Mouse (Mus musculus): ENCODE measurements around the gene Coq9. TPM values are rescaled to one million over a fixed set of nuclear protein-coding genes. Genes with fewer than 3 reads are reported as not detected.

The Coq9 gene
- polyA plus RNA-seq, 1 experiment from 2014 or later: 80.4 TPM

GRCm38 (mm10) chr8:94875871-94876150 is 37.7 kb downstream of the Coq9 start:
- Histone ChIP-seq H3K4me3 (ENCODE audit: low read depth, low read length) (peak overlapping the region; percentile 56), H3K27me3 (ENCODE audit: control insufficient read depth, insufficient read depth, low read length) (no peaks in the 10 kb centered on the region), H3K27ac (ENCODE audit: low read length) (peak overlapping the region; percentile 71; the same call in 1 of the 2 replicates), H3K4me1 (ENCODE audit: control insufficient read depth, insufficient read depth, low read length) (peaks cover 29% of the 10 kb centered on the region), H3K36me3 (ENCODE audit: control insufficient read depth, insufficient read depth, low read length) (no peaks in the 10 kb centered on the region), H3K4me2 (replicated peaks; ENCODE audit: low read depth, low read length) (peak overlapping the region; percentile 89), H3K9ac (replicated peaks; ENCODE audit: low read depth, low read length) (peak overlapping the region; percentile 50), H3K9me3 (ENCODE audit: control insufficient read depth, low read depth, low read length) (no peaks in the 10 kb centered on the region)
- 1% methylated on average over 16 of the region's 20 CpGs for WGBS
- ATAC-seq (ENCODE audit: insufficient number of reproducible peaks, insufficient read depth, low FRiP score, low read depth): no peak

- Histone ChIP-seq H3K27me3 (ENCODE audit: control insufficient read depth, insufficient read depth, low read length) (no peaks in the 10 kb centered on the region), H3K27ac (ENCODE audit: low read length) (peak within 1 kb of the TSS; percentile 71; the same call in 1 of the 2 replicates), H3K4me1 (ENCODE audit: control insufficient read depth, insufficient read depth, low read length) (peaks cover 28% of the 10 kb centered on the region), H3K4me2 (replicated peaks; ENCODE audit: low read depth, low read length) (peak within 1 kb of the TSS; percentile 89), H3K36me3 (ENCODE audit: control insufficient read depth, insufficient read depth, low read length) (no peaks in the 10 kb centered on the region), H3K4me3 (ENCODE audit: low read depth, low read length) (peak within 1 kb of the TSS; percentile 56), H3K9ac (replicated peaks; ENCODE audit: low read depth, low read length) (peak within 1 kb of the TSS; percentile 50), H3K9me3 (ENCODE audit: control insufficient read depth, low read depth, low read length) (no peaks in the 10 kb centered on the region)
- peak; percentile 77 for ATAC-seq (ENCODE audit: insufficient number of reproducible peaks, insufficient read depth, low FRiP score, low read depth)
- under 1% methylated on average over 36 of the region's 37 CpGs for WGBS
Measured at GRCm38 (mm10) chr8:94876197-94876730, 38.1 kb downstream of the Coq9 start, which contains the start of gene Dok4. TSS of gene Dok4 (minus strand) at chr8:94876330.

- Histone ChIP-seq H3K9ac (replicated peaks; ENCODE audit: low read depth, low read length) (no peak overlapping the region), H3K9me3 (ENCODE audit: control insufficient read depth, low read depth, low read length) (no peaks in the 10 kb centered on the region), H3K27me3 (ENCODE audit: control insufficient read depth, insufficient read depth, low read length) (no peaks in the 10 kb centered on the region), H3K27ac (ENCODE audit: low read length) (no peak overlapping the region), H3K4me2 (replicated peaks; ENCODE audit: low read depth, low read length) (no peak overlapping the region), H3K4me1 (ENCODE audit: control insufficient read depth, insufficient read depth, low read length) (peaks cover 23% of the 10 kb centered on the region), H3K4me3 (ENCODE audit: low read depth, low read length) (no peak overlapping the region), H3K36me3 (ENCODE audit: control insufficient read depth, insufficient read depth, low read length) (no peaks in the 10 kb centered on the region)
- ATAC-seq (ENCODE audit: insufficient number of reproducible peaks, insufficient read depth, low FRiP score, low read depth): no peak
- 35% methylated on average over 3 of the region's 3 CpGs for WGBS
Measured at GRCm38 (mm10) chr8:94876820-94877219, 38.7 kb downstream of the Coq9 start.

- no peaks in the 10 kb centered on the region for H3K9me3 ChIP-seq (ENCODE audit: control insufficient read depth, low read depth, low read length)
- H3K9ac ChIP-seq (replicated peaks; ENCODE audit: low read depth, low read length): no peak overlapping the region
- H3K4me2 ChIP-seq (replicated peaks; ENCODE audit: low read depth, low read length): no peak overlapping the region
- H3K27me3 ChIP-seq (ENCODE audit: control insufficient read depth, insufficient read depth, low read length): no peaks in the 10 kb centered on the region
- ATAC-seq (ENCODE audit: insufficient number of reproducible peaks, insufficient read depth, low FRiP score, low read depth): no peak
- H3K4me1 ChIP-seq (ENCODE audit: control insufficient read depth, insufficient read depth, low read length): no peaks in the 10 kb centered on the region
- no peak overlapping the region for H3K4me3 ChIP-seq (ENCODE audit: low read depth, low read length)
- 69% methylated on average over 4 of the region's 4 CpGs for WGBS
- no peak overlapping the region for H3K27ac ChIP-seq (ENCODE audit: low read length)
- no peaks in the 10 kb centered on the region for H3K36me3 ChIP-seq (ENCODE audit: control insufficient read depth, insufficient read depth, low read length)
Measured at GRCm38 (mm10) chr8:94880742-94881141, 42.6 kb downstream of the Coq9 start.

- Histone ChIP-seq H3K4me3 (ENCODE audit: low read depth, low read length) (no peak overlapping the region), H3K4me2 (replicated peaks; ENCODE audit: low read depth, low read length) (no peak overlapping the region; the same call in 1 of the 2 replicates), H3K36me3 (ENCODE audit: control insufficient read depth, insufficient read depth, low read length) (no peaks in the 10 kb centered on the region), H3K9me3 (ENCODE audit: control insufficient read depth, low read depth, low read length) (no peaks in the 10 kb centered on the region), H3K27ac (ENCODE audit: low read length) (no peak overlapping the region), H3K27me3 (ENCODE audit: control insufficient read depth, insufficient read depth, low read length) (no peaks in the 10 kb centered on the region), H3K4me1 (ENCODE audit: control insufficient read depth, insufficient read depth, low read length) (no peaks in the 10 kb centered on the region), H3K9ac (replicated peaks; ENCODE audit: low read depth, low read length) (no peak overlapping the region)
- WGBS: 27% methylated on average over 14 of the region's 14 CpGs
- no peak for ATAC-seq (ENCODE audit: insufficient number of reproducible peaks, insufficient read depth, low FRiP score, low read depth)
Measured at GRCm38 (mm10) chr8:94888383-94889036, 50.4 kb downstream of the Coq9 start.

- Histone ChIP-seq H3K36me3 (ENCODE audit: control insufficient read depth, insufficient read depth, low read length) (no peaks in the 10 kb centered on the region), H3K4me2 (replicated peaks; ENCODE audit: low read depth, low read length) (no peak overlapping the region), H3K9ac (replicated peaks; ENCODE audit: low read depth, low read length) (no peak overlapping the region), H3K27ac (ENCODE audit: low read length) (peak overlapping the region; percentile 6; the same call in 1 of the 2 replicates), H3K4me1 (ENCODE audit: control insufficient read depth, insufficient read depth, low read length) (no peaks in the 10 kb centered on the region), H3K4me3 (ENCODE audit: low read depth, low read length) (no peak overlapping the region), H3K27me3 (ENCODE audit: control insufficient read depth, insufficient read depth, low read length) (no peaks in the 10 kb centered on the region), H3K9me3 (ENCODE audit: control insufficient read depth, low read depth, low read length) (no peaks in the 10 kb centered on the region)
- ATAC-seq (ENCODE audit: insufficient number of reproducible peaks, insufficient read depth, low FRiP score, low read depth): peak; percentile 53; the same call in 1 of the 2 replicates
- 33% methylated on average over 2 of the region's 2 CpGs for WGBS
Measured at GRCm38 (mm10) chr8:94892917-94893316, 54.8 kb downstream of the Coq9 start.

- H3K9ac ChIP-seq (replicated peaks; ENCODE audit: low read depth, low read length): no peak overlapping the region
- H3K27ac ChIP-seq (ENCODE audit: low read length): no peak overlapping the region
- H3K27me3 ChIP-seq (ENCODE audit: control insufficient read depth, insufficient read depth, low read length): no peaks in the 10 kb centered on the region
- no peak overlapping the region for H3K4me3 ChIP-seq (ENCODE audit: low read depth, low read length)
- H3K4me2 ChIP-seq (replicated peaks; ENCODE audit: low read depth, low read length): peak overlapping the region; percentile 25
- H3K36me3 ChIP-seq (ENCODE audit: control insufficient read depth, insufficient read depth, low read length): peaks cover 13% of the 10 kb centered on the region
- WGBS: 9% methylated on average over 11 of the region's 11 CpGs
- H3K4me1 ChIP-seq (ENCODE audit: control insufficient read depth, insufficient read depth, low read length): peaks cover 22% of the 10 kb centered on the region
- H3K9me3 ChIP-seq (ENCODE audit: control insufficient read depth, low read depth, low read length): no peaks in the 10 kb centered on the region
- peak; percentile 85 for ATAC-seq (ENCODE audit: insufficient number of reproducible peaks, insufficient read depth, low FRiP score, low read depth)
Measured at GRCm38 (mm10) chr8:94899262-94899661, 61.1 kb downstream of the Coq9 start.

- H3K4me2 ChIP-seq (replicated peaks; ENCODE audit: low read depth, low read length): no peak overlapping the region
- H3K4me1 ChIP-seq (ENCODE audit: control insufficient read depth, insufficient read depth, low read length): peaks cover 27% of the 10 kb centered on the region
- H3K27ac ChIP-seq (ENCODE audit: low read length): peak overlapping the region; percentile 27; the same call in 1 of the 2 replicates
- H3K4me3 ChIP-seq (ENCODE audit: low read depth, low read length): no peak overlapping the region
- no peaks in the 10 kb centered on the region for H3K9me3 ChIP-seq (ENCODE audit: control insufficient read depth, low read depth, low read length)
- no peak overlapping the region for H3K9ac ChIP-seq (replicated peaks; ENCODE audit: low read depth, low read length)
- ATAC-seq (ENCODE audit: insufficient number of reproducible peaks, insufficient read depth, low FRiP score, low read depth): no peak
- H3K27me3 ChIP-seq (ENCODE audit: control insufficient read depth, insufficient read depth, low read length): no peaks in the 10 kb centered on the region
- whole genome bisulfite sequencing: 23% methylated on average over 6 of the region's 6 CpGs
- peaks cover 23% of the 10 kb centered on the region for H3K36me3 ChIP-seq (ENCODE audit: control insufficient read depth, insufficient read depth, low read length)
Measured at GRCm38 (mm10) chr8:94900617-94901016, 62.5 kb downstream of the Coq9 start.
